Mouse (Mus musculus) embryonic facial prominence, embryonic 10.5 days (tissue): Measurements from ENCODE around the gene Dkk2. TPM values are rescaled to one million over a fixed set of nuclear protein-coding genes. Genes with fewer than 3 reads are reported as not detected.

Experiments
- DNase-seq: peaks from one replicate; pipeline ENCODE4 v3.0.0-alpha.2; 2017; ENCODE audit warnings: low spot score
- H3K27ac ChIP-seq: fragments of 300-500 bp; sonication (generic); replicated peaks from 2 replicates; pipeline ENCODE4 v1.5.1; 2016; ENCODE audit warnings: mild to moderate bottlenecking
- H3K27me3 ChIP-seq: fragments of 300-500 bp; sonication (generic); replicated peaks from 2 replicates; pipeline ENCODE4 v1.6.1; 2016; ENCODE audit warnings: low read depth, mild to moderate bottlenecking; ENCODE audit not compliant: poor library complexity, severe bottlenecking
- H3K36me3 ChIP-seq: fragments of 300-500 bp; sonication (generic); replicated peaks from 2 replicates; pipeline ENCODE4 v1.6.1; 2016; ENCODE audit warnings: mild to moderate bottlenecking, moderate library complexity
- H3K4me1 ChIP-seq: fragments of 300-500 bp; sonication (generic); 2 replicates; pipeline ENCODE4 v1.6.1; 2016
- H3K4me3 ChIP-seq: fragments of 300-500 bp; sonication (generic); 2 replicates; pipeline ENCODE4 v1.5.1; 2016; ENCODE audit warnings: mild to moderate bottlenecking, moderate library complexity
- H3K9me3 ChIP-seq: fragments of 300-500 bp; sonication (generic); 2 replicates; pipeline ENCODE4 v1.6.1; 2016; ENCODE audit warnings: mild to moderate bottlenecking
- WGBS: fragments of 180-500 bp; shearing (Covaris S2); methylation state at CpG from one replicate; pipeline ENCODE4 v1.1.7; 2016; 5-methylcytosine and 5-hydroxymethylcytosine counted together
- polyA plus RNA-seq: library from polyadenylated mRNA; unstranded; fragments of >200 nt; fragmentation: Nextera tagmentation; extraction: Ambion mirVana; gene quantifications from 2 replicates; pipeline ENCODE4 v1.2.1, GENCODE M21; 2016

The Dkk2 gene
- polyA plus RNA-seq, 1 experiment from 2014 or later: 12.1 TPM

GRCm38 (mm10) chr3:132086461-132086860 lies 1.4 kb downstream of the Dkk2 start:
- H3K36me3 ChIP-seq: no peaks in the 10 kb centered on the region
- no peaks in the 10 kb centered on the region for H3K9me3 ChIP-seq
- peak overlapping the region; percentile 66 for H3K4me3 ChIP-seq
- DNase-seq: no peak
- peak overlapping the region; percentile 76 for H3K27ac ChIP-seq
- WGBS: 24% methylated on average over 5 of the region's 5 CpGs
- H3K4me1 ChIP-seq: peaks cover 39% of the 10 kb centered on the region
- peaks cover 41% of the 10 kb centered on the region for H3K27me3 ChIP-seq

GRCm38 (mm10) chr3:132087011-132087486 lies 2.0 kb downstream of the Dkk2 start:
- H3K4me3 ChIP-seq: peak overlapping the region; percentile 66
- under 1% methylated on average over 21 of the region's 21 CpGs for WGBS
- no peaks in the 10 kb centered on the region for H3K36me3 ChIP-seq
- H3K4me1 ChIP-seq: peaks cover 39% of the 10 kb centered on the region
- no peaks in the 10 kb centered on the region for H3K9me3 ChIP-seq
- H3K27me3 ChIP-seq: peaks cover 41% of the 10 kb centered on the region
- peak; percentile 80 for DNase-seq
- peak overlapping the region; percentile 71 for H3K27ac ChIP-seq

DNA sequence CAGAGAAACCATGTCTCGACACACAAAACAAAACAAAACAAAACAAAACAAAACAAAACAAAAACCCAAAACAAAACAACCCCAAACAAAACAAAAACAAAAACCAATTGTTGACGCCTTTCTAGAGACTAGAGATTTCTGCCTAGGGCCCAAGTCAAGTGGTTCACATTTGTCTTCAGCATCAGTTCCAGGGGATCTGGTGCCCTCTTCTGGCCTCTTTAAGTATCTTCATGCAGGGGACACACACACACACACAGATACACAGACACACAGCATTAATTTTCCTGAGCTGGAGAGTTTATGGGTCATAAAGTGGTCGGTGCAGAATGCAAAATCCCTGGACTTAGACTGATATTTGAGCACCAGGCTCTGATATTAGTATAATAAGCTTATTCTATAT lies 7.9 kb downstream of the Dkk2 start:
- H3K4me3 ChIP-seq: no peak overlapping the region
- DNase-seq: no peak
- no peaks in the 10 kb centered on the region for H3K27me3 ChIP-seq
- H3K9me3 ChIP-seq: no peaks in the 10 kb centered on the region
- H3K27ac ChIP-seq: no peak overlapping the region
- H3K4me1 ChIP-seq: no peaks in the 10 kb centered on the region
- 94% methylated on average over 3 of the region's 3 CpGs for WGBS
- H3K36me3 ChIP-seq: no peaks in the 10 kb centered on the region

DNA sequence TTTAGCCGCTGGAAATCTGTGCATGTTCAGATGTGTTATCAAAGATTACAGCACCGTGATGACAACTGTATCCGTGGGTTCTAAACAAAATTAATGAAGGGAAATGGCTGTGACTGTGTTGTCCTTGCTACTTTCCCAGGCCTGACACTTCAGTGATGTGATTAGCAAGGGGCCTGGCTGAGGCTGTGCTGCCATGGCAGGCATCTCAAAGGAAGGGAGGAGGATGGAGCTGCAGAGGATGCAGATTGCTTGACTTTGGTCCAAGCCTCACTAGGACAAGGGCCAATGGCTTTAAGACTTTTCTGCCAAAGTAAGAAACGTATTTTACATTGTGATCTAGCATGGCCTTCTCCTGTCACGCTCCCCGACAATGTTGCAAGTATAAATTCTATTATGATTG lies 11.2 kb downstream of the Dkk2 start:
- no peak for DNase-seq
- 86% methylated on average over 6 of the region's 6 CpGs for WGBS
- Histone ChIP-seq H3K36me3 (no peaks in the 10 kb centered on the region), H3K4me1 (no peaks in the 10 kb centered on the region), H3K27me3 (no peaks in the 10 kb centered on the region), H3K9me3 (no peaks in the 10 kb centered on the region), H3K27ac (no peak overlapping the region), H3K4me3 (no peak overlapping the region)

DNA sequence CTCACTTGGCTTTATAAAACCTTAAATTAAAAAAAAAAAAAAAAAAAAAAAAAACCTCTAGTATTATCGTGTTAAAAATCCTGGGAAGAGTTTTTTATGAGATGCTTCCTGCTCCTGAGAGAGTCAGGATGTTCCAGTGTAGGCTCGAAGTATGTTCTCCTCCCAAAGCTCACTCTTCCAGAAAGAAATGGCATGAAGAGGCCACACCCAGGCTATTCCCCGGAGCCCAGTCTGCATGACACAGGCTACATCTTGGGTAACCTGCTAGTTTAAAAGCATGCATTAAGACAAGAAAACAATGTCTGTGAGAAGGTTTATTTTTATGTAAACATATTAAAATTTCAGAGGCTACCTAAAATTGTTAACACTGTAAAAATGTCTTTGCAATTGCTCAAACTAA lies 15.7 kb downstream of the Dkk2 start:
- Histone ChIP-seq H3K9me3 (no peaks in the 10 kb centered on the region), H3K4me1 (peaks cover 5% of the 10 kb centered on the region), H3K36me3 (no peaks in the 10 kb centered on the region), H3K27ac (no peak overlapping the region), H3K4me3 (no peak overlapping the region), H3K27me3 (no peaks in the 10 kb centered on the region)
- no peak for DNase-seq
- 86% methylated on average over 3 of the region's 3 CpGs for WGBS

GRCm38 (mm10) chr3:132103020-132103419 lies 17.9 kb downstream of the Dkk2 start:
- Histone ChIP-seq H3K4me3 (no peak overlapping the region), H3K27me3 (no peaks in the 10 kb centered on the region), H3K9me3 (no peaks in the 10 kb centered on the region), H3K27ac (no peak overlapping the region), H3K4me1 (peaks cover 5% of the 10 kb centered on the region), H3K36me3 (no peaks in the 10 kb centered on the region)
- 72% methylated on average over 9 of the region's 9 CpGs for WGBS
- DNase-seq: no peak

GRCm38 (mm10) chr3:132103454-132103853 lies 18.4 kb downstream of the Dkk2 start:
- Histone ChIP-seq H3K4me3 (no peak overlapping the region), H3K4me1 (peaks cover 5% of the 10 kb centered on the region), H3K27ac (no peak overlapping the region), H3K27me3 (no peaks in the 10 kb centered on the region), H3K9me3 (no peaks in the 10 kb centered on the region), H3K36me3 (no peaks in the 10 kb centered on the region)
- 58% methylated on average over 7 of the region's 7 CpGs for WGBS
- no peak for DNase-seq

- no peak overlapping the region for H3K4me3 ChIP-seq
- no peaks in the 10 kb centered on the region for H3K27me3 ChIP-seq
- no peaks in the 10 kb centered on the region for H3K9me3 ChIP-seq
- no peaks in the 10 kb centered on the region for H3K36me3 ChIP-seq
- H3K4me1 ChIP-seq: peaks cover 7% of the 10 kb centered on the region
- no peak for DNase-seq
- H3K27ac ChIP-seq: no peak overlapping the region
- 82% methylated on average over 7 of the region's 7 CpGs for WGBS
Observed at GRCm38 (mm10) chr3:132115772-132116511, 30.9 kb downstream of the Dkk2 start.

DNA sequence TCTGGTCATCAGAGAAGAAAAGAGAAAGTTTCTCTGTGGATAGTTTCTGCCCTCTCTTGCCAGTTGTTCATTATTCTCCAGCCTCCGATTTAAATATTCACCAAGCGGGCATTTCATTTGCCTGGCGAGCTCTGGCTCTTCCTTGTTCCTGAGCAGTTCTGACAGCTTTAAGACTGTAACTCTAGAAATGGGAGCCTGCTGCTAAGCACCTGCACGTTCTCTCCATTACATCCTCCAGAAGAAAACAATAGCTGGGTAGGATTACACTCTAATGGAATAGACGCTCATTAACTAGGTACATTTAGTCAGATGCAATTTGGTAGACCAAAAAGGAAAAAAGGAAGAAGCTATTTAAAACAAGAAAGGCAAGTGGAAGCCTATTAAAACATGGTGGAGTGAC lies 36.3 kb downstream of the Dkk2 start:
- Histone ChIP-seq H3K36me3 (no peaks in the 10 kb centered on the region), H3K27me3 (no peaks in the 10 kb centered on the region), H3K4me3 (no peak overlapping the region), H3K4me1 (peaks cover 16% of the 10 kb centered on the region), H3K9me3 (no peaks in the 10 kb centered on the region), H3K27ac (no peak overlapping the region)
- 53% methylated on average over 5 of the region's 5 CpGs for WGBS
- DNase-seq: no peak

GRCm38 (mm10) chr3:132122581-132122980 lies 37.5 kb downstream of the Dkk2 start:
- WGBS: 45% methylated on average over 4 of the region's 4 CpGs
- no peak overlapping the region for H3K4me3 ChIP-seq
- H3K36me3 ChIP-seq: no peaks in the 10 kb centered on the region
- no peaks in the 10 kb centered on the region for H3K9me3 ChIP-seq
- H3K27me3 ChIP-seq: no peaks in the 10 kb centered on the region
- peak; percentile 54 for DNase-seq
- H3K4me1 ChIP-seq: peaks cover 16% of the 10 kb centered on the region
- H3K27ac ChIP-seq: no peak overlapping the region

DNA sequence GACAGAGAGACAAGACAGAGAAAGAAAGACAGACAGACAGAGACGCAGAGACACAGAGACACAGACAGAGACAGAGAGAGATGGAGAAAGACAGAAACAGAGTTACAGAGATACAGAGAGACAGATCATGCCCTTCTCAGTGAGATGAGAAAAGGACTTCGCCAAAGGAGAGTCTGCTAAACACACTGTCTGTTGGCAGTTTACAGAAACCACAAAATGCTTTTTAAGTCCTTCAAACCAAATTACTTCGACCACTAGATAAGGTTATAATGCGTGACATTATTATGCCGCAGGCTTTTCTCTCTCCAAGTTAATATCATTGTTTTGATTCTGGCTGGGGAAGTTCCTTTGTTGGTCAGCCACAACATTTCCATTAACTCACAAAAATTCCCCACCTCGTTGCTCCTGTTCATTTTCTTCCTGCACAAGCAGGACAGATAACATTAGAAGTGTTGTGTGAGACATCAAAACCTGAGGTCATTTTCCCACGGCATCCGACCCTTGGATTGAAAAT lies 40.2 kb downstream of the Dkk2 start:
- DNase-seq: no peak
- Histone ChIP-seq H3K4me3 (no peak overlapping the region), H3K36me3 (no peaks in the 10 kb centered on the region), H3K27ac (no peak overlapping the region), H3K9me3 (no peaks in the 10 kb centered on the region), H3K27me3 (no peaks in the 10 kb centered on the region), H3K4me1 (peaks cover 19% of the 10 kb centered on the region)
- 87% methylated on average over 8 of the region's 8 CpGs for WGBS

DNA sequence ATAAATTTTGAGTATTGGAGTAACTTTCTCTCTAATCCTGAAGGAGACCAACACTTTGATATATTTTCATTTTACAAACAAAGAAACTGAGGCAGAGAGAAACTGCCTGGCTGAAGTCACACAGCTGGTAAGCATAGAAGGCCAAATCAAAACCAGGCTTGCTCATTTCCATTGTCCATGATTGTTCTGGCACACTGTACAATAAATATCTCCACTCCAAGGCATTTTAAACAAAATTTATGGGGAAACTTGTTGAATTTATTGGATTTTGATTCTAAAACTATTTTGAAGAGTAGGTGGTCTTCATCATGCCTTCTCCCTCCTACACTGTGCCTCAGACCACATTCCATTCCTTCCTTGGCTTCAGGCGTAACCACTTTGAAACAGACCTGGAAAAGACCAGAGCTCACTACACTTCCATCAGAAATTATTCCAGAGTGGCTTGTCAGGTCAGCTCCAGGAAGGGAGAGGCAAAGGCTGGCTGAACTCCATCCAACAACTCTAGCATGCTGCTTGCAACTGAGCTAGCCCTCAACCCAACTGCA lies 44.7 kb downstream of the Dkk2 start:
- Histone ChIP-seq H3K27me3 (no peaks in the 10 kb centered on the region), H3K4me1 (peaks cover 10% of the 10 kb centered on the region), H3K9me3 (no peaks in the 10 kb centered on the region), H3K36me3 (no peaks in the 10 kb centered on the region), H3K27ac (no peak overlapping the region), H3K4me3 (no peak overlapping the region)
- WGBS: 88% methylated on average over 1 of the region's 1 CpGs
- DNase-seq: no peak

- H3K4me3 ChIP-seq: no peak overlapping the region
- no peak for DNase-seq
- WGBS: 83% methylated on average over 3 of the region's 3 CpGs
- no peaks in the 10 kb centered on the region for H3K36me3 ChIP-seq
- H3K27me3 ChIP-seq: no peaks in the 10 kb centered on the region
- no peak overlapping the region for H3K27ac ChIP-seq
- peaks cover 10% of the 10 kb centered on the region for H3K4me1 ChIP-seq
- H3K9me3 ChIP-seq: no peaks in the 10 kb centered on the region
Observed at GRCm38 (mm10) chr3:132130781-132131180, 45.7 kb downstream of the Dkk2 start.
